Mouse (Mus musculus) bone marrow, adult 2 months (tissue): ENCODE measurements around the gene Zfp839.

Experiments
- CTCF ChIP-seq: fragments of 200-500 bp; IDR thresholded peaks from 2 replicates; pipeline ENCODE4 v1.5.1; 2011; ENCODE audit warnings: low read length, control low read depth; ENCODE audit not compliant: control insufficient read depth, insufficient read depth
- POLR2A ChIP-seq: fragments of 200-500 bp; IDR thresholded peaks from 2 replicates; pipeline ENCODE4 v1.6.1; 2011; ENCODE audit warnings: low read depth, mild to moderate bottlenecking, control low read depth, low read length, borderline replicate concordance; ENCODE audit not compliant: control insufficient read depth

DNA sequence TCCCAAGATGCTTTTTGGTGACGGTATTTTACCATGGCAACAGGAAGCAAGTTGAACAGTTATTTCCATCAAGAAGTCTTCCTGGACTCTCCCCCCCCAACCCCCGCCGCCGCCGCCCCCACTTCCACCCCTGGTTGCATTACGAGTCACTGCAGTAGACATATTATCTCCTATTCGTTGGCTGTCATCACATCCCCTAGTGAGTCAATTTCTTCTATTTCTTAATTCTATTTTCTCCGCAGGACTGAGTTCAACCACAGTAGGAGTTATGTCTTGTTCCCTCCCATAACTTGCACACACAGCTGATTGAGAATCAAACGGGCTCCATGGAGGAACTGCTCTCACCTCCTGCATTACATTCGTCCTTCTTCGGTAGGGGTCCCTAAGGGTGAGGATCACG lies 38.1 kb downstream of the Zfp839 start:
- no peak for TF ChIP-seq POLR2A
- no peak for TF ChIP-seq CTCF
